Mouse (Mus musculus) embryo, embryonic 11.5 days (tissue): Measurements from ENCODE around the gene Plcb1.

ENCODE experiments used
- DNase-seq: peaks from one replicate; pipeline ENCODE4 v3.0.0-alpha.2; 2012; ENCODE audit warnings: low read depth, low spot score

Gene Plcb1

DNA sequence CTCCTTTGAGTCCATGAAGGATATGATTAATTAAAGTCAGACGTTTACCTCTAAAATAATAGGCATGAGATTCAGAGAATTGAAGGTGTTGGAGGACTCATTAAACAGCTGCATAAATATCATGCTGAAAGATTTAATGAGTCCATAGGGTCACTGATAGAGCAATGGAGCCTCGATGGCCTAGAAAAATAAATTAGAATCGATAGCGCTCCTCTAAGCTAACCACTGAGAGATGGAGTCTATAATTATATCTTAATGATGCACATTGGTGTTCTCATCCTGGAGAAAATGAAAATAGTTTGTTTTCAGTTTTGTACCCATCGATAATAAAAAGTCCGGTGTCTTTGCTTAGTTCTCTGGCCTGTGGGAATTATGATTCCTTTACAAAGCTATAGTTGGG, 617.5 kb downstream of the Plcb1 start:
- no peak for DNase-seq

DNA sequence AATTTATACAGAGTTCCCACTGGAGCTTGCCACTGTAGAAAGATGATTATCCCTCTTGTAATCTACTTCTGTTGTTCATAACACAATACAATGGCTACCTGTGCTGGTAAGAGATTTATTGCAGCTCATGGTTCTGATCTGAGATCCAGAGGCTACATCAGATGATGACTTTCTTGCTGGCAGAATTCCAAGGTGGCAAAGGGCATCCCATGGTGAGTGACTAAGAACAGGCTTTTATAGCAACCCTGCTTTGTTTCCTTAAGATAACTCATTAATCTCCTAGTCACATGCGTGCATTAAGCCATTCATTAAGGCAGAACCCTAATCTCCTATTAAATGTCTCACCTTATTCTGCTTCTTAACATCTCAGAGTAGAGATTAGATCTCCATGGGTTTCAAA, 618.2 kb downstream of the Plcb1 start:
- no peak for DNase-seq

DNA sequence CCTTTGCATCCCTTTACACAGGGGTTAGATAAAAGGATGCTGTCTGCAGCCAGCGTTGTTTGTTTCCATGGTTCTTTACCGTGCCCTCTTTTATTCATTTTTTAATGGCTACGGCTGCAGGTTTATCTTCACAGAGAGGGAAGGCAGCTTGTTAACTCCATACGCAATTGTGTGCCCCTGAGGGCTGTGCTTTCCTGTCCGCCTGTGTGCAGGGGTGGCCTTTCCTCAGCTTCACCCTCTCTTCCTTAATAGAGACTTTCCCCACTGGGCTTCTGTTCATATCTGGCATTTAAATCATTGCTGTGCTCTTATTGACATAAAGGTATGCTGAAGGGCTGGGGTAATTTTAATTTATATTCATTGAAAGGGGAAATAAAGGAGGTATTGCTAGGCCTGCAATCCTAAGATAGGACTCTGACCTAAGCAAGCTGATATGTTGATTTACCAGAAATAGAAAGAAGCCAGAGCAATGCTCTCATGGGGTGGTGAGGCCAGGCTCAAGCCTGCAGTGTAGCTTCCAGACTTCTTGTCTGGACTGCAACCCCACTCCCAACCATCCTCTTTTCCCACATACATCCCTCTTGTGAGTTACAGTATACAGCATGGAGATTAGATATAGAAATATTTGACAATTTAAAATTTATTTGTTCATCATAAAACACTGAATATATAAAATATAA, 623.7 kb downstream of the Plcb1 start:
- no peak for DNase-seq

DNA sequence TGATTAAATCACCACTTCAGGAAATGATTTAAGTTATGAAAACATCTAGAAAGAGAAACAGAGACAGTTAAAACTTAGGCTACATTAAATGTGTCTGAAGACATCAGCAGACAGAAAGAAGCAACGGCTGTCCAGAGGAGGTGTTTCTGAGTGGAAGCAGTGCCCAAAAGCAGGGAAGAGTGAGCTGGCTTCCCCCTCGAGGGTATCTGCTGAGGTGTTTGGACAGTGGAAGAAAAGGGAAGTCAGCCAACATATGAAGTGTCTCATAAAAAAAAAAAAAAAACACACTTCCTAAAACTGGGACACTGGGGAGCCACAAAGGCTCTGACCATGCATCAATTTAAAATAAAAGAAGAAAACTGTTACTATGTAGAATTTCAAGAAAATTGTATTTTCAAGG, 625.8 kb downstream of the Plcb1 start:
- no peak for DNase-seq

DNA sequence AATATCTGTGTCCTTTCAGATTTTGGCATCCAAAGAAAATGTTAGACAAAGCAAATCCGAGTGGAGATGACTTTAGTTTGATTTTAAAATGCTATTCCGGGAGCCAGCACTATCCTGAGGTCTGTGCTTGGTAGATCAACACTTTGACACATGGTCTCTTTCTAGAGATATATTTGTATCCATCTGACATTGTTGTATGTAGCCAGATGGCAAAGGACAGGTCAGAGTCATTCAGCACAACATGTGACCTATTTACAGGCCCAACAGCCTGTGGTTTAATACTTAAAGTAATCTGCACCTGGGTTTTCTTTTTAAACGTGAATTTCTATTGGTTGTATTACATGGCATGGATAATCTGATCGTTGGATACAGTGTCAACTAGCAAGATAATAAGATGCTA, 629.3 kb downstream of the Plcb1 start:
- DNase-seq: no peak

DNA sequence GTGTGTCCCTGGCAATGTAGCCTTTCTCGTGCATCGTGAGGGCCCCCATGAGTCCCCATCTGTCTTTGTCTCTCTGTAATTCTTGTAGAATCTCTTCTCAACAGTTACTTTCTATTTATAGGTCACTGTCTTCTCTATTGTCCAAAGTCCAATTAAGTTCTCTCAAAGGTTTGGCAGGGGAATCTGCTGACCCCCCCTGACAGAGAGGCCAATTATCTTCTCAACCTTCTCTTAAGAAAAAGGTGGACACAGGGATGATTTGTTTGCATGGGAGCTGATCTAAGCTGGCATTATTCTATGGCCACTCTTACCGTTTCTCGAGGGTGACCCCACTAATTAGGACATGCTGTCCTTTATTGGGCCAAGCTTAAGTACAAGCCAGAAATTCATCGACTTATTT, 633.4 kb downstream of the Plcb1 start:
- DNase-seq: no peak

DNA sequence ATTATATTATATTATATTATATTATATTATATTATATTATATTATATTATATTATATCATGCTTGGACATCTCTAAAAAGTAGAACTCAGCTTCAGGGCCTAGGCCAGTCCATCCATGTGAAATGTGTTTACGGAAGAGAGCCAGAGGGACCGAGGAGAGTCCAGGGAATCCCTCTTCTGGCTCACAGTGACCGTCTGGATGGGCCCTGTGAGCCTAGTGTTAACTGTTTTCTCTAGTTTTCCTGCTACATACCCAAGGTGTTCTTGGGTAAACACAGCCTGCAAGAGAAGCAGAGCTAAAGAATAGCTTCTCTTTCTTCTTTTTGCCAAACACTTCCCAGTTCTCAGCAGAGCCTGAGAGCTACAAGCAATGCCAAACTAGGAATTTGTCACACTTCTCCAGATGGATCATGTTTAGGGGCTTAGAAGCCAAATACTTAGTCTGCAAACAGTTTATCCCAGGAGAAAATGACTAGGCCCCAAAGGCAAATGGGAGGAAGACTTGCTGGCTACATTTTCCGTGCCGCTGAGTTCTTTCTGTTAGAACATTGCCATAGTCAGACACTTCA, 649.2 kb downstream of the Plcb1 start:
- DNase-seq: no peak

DNA sequence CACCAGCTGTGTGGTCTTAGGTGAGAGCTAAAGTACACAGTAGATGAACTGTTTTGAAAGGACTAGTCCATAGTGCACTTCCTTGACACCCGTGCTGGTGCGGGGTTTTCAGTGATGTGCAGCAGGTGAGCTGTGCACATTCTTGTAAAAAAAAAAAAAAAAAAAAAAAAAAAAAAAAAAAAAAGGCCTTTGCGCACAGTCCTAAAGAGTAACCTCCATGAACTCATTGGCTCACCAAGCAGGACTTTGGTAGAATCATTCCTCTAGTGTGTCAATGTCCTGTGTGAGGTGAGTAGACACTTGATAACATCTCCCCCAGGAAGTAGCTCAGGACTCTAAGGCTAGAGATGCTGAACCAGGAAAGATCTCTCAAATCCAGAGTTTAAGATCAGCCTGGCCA, 653.2 kb downstream of the Plcb1 start:
- no peak for DNase-seq

DNA sequence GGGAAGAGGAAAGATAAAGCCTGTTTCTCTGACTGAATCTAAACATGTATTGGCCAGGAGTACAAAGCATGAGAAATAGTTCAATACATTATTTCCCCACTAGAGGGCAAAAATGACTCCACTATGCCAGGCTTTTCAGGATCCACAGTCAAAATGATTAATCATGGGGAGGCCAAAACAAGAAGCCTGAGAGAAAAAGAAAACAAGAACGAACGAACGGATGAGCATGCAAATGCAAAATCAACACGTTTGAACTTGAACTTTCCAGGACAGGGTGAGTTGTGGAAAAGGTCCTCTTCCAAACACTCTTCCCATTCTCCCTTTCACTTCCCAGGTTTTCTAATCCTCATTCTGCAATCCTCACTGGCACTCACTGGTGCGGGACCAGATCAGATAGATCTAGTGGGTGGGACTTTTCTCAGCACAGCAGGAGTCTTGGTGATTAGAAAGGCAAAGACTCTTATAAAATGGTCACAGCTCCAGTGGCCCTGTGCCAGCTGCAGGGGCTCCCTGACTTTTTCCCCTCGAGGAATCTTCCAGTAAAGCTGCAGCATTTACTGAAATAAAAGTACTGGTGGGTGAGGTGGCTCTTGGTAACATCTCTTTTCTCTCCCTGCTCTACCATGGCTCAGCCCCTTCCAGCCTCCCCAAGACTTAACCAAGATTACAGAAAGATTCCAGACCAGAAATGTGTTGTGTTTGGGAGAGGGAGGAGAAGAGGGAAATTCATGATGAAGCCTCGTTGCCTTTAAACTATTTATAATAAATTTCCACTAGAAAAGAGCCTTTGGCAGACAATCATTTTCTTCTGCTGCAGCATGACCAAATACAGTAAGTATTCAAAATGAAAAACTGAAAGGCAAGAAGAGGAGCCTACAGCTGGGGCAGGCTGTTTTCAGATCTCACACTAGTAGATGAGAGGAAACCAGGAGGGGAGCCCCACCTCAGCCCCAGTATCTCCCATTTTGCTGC, 654.0 kb downstream of the Plcb1 start:
- peak; percentile 45 for DNase-seq

DNA sequence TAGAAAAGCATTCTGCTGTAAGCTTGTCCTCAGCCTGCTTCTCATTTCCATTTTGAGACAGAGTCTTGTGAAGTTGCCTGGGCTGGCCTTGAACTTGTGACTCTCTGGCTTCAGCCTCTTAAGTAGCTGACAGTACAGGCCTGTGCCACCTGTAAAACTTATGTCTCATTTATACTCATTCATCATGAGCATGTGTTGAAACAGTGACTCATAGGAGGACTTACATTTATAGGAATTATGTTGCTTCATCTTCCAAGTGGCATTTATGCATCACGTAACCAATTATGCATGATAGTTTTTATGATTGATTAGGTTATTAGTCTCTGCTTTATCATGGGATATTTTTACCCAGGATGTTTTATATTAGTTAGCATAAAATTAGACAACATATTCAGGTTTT, 667.7 kb downstream of the Plcb1 start:
- DNase-seq: no peak

DNA sequence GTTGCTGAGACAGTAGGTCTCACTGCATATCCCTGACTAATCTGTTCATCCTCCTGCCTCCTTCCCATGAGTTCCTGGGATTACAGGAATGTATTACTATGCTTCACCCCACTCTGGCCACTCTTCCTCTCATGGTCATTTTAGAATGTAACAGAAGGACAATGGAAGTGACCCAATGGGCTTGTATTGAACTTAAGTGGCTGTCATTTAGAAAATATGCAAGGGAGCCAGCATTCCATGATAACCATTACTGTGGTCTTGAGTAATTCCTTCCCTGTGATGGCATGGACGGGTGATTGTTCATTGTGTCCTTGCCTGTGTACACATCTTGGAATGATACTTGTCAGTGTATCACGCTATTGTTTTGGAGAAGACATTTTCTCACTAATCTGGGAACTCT, 668.1 kb downstream of the Plcb1 start:
- no peak for DNase-seq

DNA sequence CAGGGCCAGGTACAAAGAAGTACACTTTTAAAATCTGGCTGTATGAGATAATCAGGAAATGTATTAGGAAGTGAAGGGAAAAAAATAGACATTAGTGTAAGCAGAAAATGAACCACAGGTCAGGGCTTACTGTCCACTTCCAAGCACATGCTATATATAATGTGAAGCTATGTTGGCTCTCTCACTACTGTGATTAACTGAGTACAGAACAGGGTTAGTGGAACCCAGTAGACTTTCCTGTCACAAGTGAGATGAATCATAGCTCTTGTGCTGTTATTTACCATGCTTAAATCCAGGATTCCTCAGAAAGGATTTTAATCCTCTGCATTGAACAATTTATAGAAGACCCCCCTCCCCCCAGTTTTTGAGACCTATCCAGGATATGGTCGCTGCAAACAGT, 668.6 kb downstream of the Plcb1 start:
- no peak for DNase-seq

DNA sequence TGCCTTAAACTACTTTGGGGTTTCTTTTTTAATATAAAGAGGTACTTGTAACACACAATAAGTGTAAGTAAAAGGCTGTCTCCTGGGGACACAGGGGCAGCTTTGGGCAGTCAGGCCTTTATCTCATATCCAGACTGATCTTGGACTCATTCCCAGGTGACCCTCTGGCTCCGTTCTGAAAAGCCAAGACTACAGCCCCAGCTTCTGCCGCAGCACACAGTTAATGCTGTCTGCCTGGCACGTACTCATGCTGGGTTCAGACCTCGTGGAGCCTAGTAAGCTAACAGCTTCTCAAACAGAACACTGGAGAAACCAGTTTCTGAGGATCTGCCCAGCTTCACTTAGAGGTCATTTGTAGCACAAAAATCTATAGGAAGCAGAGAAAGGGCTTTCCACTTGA, 682.0 kb downstream of the Plcb1 start:
- no peak for DNase-seq

DNA sequence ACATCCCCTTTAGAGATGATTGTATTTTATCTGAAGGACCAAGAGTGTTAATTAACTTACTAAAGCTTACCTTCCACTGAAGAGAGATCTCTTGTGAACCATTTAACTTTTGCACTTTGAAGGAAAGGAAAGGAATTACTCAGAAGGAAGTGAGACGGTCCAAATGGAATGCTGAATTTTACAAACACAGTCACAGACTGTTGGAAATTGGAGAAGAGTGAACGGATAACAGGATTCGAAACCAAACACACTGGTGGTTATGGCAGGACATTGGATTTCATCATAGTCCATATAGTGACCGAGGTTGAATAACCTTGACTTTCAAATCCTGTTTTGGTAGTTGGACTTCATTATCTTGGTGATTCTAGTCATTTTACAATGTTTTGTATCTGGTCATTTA, 688.2 kb downstream of the Plcb1 start:
- no peak for DNase-seq

DNA sequence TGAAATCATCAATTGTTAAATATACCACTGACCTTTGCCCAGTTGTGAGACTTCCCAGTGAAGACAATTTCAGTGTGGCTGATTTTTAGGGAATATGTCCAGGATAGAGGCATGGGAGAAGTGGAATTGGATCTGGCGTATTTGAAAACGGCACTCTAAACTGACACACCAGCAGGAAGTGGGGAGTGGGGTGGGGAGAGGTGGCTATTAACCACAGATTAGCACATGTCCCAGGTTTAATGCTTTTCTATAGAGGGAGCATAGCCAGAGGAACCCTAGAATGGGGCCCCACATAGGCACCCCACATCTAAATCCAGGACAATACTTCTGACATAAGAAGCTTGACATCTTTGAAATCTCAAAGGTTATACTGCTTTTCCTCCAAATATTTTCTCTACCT, 699.4 kb downstream of the Plcb1 start:
- no peak for DNase-seq

DNA sequence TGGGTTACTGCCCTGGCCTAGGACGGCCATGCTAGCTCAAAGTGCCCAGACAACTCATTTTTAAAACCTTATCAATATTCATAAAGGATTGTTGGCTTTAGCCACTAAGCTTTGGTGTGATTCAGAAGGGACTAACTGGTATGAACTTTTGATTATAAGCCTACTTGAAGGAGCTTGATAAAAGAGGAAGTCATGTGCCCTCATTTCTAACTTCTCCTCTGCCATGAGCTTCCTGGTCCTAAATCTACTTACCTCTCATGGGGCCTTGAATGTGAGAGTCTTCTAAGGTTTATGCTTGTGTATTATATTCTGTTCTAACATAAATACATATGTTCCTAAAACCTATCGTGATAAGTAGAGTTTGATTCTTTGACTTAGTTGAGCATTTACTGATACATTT, 702.4 kb downstream of the Plcb1 start:
- no peak for DNase-seq

DNA sequence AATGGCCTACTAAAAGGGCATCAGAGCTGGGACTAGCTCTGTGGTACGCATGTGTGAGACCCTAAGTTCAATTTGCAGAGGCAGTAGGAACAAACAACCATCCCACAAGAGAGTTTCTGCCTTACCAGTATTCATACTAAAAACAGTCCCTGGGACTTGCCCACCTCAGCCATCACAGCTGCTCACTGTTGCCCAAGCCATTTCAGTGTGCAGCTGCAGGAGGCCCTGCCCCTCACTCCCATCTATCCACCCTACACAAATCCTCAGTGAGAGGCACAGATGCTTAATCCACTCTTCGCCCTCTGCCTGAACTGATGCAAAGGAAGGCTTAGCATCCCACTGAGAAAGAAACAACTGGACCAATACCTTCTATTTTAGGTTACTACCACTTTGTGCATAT, 703.3 kb downstream of the Plcb1 start:
- no peak for DNase-seq

DNA sequence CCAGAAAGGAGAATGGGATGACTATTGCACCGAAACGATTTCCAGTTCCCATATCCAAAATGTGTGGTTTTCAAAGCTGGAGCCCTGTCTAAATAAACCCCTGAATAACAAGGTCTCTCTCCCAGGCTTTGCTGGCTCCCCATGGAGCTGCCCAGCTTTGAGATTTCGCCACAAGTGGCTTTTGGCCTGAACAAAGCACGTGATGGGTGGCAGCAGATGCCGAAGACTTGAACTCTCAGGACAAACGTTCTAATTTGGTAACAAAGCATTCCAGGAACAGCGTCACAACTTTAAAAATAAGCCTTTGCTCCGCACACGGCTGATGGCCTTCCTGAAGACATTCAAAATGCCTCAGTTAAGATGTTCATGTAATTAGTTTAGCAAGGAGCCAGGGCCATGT, 706.9 kb downstream of the Plcb1 start:
- DNase-seq: no peak

DNA sequence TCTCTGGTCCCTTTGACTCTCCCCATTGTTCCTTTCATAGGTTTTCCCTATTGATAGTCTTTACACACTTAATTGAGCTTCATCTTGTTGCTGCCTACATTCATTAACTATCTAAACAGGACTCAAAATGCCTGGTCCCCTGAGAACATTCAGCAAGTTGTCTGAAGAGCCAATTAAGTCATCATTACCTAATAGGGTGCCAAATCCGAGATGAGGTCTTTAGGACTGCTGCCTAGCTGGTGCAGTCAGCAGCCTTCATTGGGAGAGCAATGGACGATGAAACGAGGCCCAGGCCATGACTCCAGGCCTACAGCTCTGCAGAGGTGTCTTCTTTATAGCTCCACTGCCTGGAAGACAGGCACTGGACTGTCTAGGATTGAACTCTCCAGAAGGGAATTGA, 710.7 kb downstream of the Plcb1 start:
- DNase-seq: no peak

DNA sequence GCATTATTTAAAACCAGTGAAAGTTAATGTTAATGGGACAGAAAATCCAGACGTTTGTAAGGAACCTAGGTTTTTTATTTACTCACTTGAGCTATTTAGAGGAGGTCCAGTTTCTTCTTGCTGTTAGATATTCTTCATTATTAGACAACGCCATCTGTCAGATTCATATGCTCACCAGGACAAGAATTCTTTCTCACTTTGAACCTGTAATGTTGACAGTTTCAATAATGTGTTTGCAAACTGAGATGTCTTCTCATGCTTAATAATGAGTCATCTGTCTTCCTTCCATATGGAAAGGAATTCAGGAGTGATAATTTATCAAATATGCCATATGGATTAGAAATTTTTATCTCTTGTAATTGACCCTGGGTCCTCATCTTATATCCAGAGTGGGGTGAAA, 711.4 kb downstream of the Plcb1 start:
- no peak for DNase-seq

DNA sequence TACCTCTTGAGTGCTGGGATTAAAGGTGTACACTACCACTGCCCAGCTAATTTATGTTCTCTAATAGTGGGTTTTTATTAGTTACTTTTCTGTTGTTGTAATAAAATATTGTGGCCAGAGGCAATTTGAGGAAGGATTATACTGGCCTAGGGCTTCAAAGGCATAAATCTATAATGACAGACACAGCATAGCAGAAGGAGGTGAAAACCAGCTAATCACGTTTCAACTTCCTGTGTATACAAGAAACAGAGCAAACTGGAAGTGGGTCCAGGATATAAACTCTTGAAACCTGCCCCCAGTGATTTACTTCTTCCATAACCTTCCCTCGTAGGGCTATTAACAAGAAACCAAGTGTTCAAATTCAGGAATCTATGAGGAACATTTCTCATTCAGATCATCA, 715.0 kb downstream of the Plcb1 start:
- no peak for DNase-seq

DNA sequence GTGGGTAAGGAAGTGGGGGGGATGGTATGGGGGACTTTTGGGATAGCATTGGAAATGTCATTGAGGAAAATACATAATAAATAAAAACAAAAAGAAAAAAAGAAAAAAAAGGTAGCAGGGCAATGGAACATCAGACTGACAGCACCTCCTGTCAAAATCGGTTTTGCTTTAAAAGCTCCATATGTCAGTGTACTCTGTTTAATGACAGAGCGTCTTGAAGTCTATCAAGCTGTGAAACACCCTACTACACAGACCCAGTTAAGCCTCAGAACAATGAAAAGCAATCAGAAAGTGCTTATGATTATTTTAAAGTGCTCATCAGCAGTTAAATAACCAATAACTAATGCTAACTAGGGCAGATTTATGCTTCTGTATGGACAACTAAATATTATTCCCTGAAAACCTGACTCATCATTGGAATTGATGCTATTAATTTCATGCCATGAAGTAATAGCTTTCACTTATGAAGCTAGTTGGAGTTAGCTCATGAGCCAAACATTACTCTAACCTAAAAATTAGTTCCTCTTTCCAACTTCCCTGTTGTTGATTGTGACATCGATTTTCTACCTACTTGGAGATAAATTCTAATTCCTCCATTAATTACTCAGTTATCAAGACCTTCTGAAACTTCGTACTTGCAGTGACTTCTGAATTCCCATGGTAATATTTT, 717.6 kb downstream of the Plcb1 start:
- DNase-seq: no peak
